Mouse (Mus musculus) liver, embryonic 14.5 days (tissue): Measurements from ENCODE around the gene Zbtb22. TPM values are rescaled to one million over a fixed set of nuclear protein-coding genes. Genes with fewer than 3 reads are reported as not detected.
A peak's percentile ranks its signal among the peaks of the same experiment; 100 is the strongest.
"Not testable (repeated sequence)": the region's sequence is repeated elsewhere in the genome, so short reads cannot be mapped to it uniquely, and the experiment has no call there.

ENCODE experiments used
- ATAC-seq: fragments of 200-750 bp; cut with Nextera tagmentation; 2 replicates; pipeline ENCODE4 v1.8.0; 2017; ENCODE audit warnings: moderate number of reproducible peaks, mild to moderate bottlenecking, moderate library complexity; ENCODE audit not compliant: insufficient read depth
- DNase-seq, 3 experiments: peaks; one replicate each; pipeline ENCODE4 v3.0.0-alpha.2; 2012 to 2013; ENCODE audit warnings: low read depth in 3 of 3, low spot score in 3 of 3
- H3K27ac ChIP-seq: fragments of 300-500 bp; sonication (generic); 2 replicates; pipeline ENCODE4 v1.5.1; 2014; ENCODE audit warnings: moderate library complexity, mild to moderate bottlenecking, control low read depth, inconsistent platforms
- H3K27me3 ChIP-seq: fragments of 300-500 bp; sonication (generic); 2 replicates; pipeline ENCODE4 v1.6.1; 2014; ENCODE audit warnings: mild to moderate bottlenecking, low read length, moderate library complexity; ENCODE audit not compliant: control insufficient read depth, insufficient read depth
- H3K36me3 ChIP-seq: fragments of 300-500 bp; sonication (generic); replicated peaks from 2 replicates; pipeline ENCODE4 v1.6.1; 2014; ENCODE audit warnings: low read depth; ENCODE audit not compliant: control insufficient read depth, insufficient read depth
- H3K4me1 ChIP-seq, 2 experiments: fragments of 200-500 bp in 1 of 2; fragments of 300-500 bp in 1 of 2; sonication (generic) in 1 of 2; replicated peaks; 2 replicates each; pipeline ENCODE4 v1.6.1; 2012 to 2014; ENCODE audit warnings: antibody characterized with exemption in 1 of 2, inconsistent platforms in 1 of 2, low read length in 1 of 2; ENCODE audit not compliant: control insufficient read depth in 2 of 2, insufficient read depth in 2 of 2
- H3K4me2 ChIP-seq: fragments of 300-500 bp; sonication (generic); 2 replicates; pipeline ENCODE4 v1.6.1; 2014; ENCODE audit warnings: low read depth, mild to moderate bottlenecking, control low read depth, moderate library complexity
- H3K4me3 ChIP-seq, 2 experiments: fragments of 200-500 bp in 1 of 2; fragments of 300-500 bp in 1 of 2; sonication (generic) in 1 of 2; 2 replicates each; pipeline ENCODE4 v1.5.1; 2012 to 2014; ENCODE audit warnings: low read depth in 2 of 2, low read length in 2 of 2, mild to moderate bottlenecking in 2 of 2, control low read depth in 1 of 2, inconsistent platforms in 1 of 2, moderate library complexity in 1 of 2; ENCODE audit not compliant: insufficient read depth in 1 of 2
- H3K9ac ChIP-seq: fragments of 300-500 bp; sonication (generic); replicated peaks from 2 replicates; pipeline ENCODE4 v1.6.1; 2014; ENCODE audit warnings: mild to moderate bottlenecking, control low read depth, moderate library complexity
- H3K9me3 ChIP-seq: fragments of 300-500 bp; sonication (generic); 2 replicates; pipeline ENCODE4 v1.6.1; 2016; ENCODE audit warnings: low read length, mixed read lengths; ENCODE audit not compliant: control insufficient read depth
- CTCF ChIP-seq: IDR thresholded peaks from 2 replicates; pipeline ENCODE4 v1.5.1; 2016; ENCODE audit warnings: antibody characterized with exemption, low read depth, control low read depth
- EP300 ChIP-seq: IDR thresholded peaks from 2 replicates; pipeline ENCODE4 v1.6.1; 2016; ENCODE audit warnings: antibody characterized with exemption, low read depth
- WGBS: fragments of 180-500 bp; shearing (Covaris S2); extraction: QIAGEN DNeasy Blood & Tissue Kit; methylation state at CpG from one replicate; pipeline ENCODE4 v1.1.7; 2014; ENCODE audit not compliant: insufficient replicate concordance; 5-methylcytosine and 5-hydroxymethylcytosine counted together
- polyA plus RNA-seq, 2 experiments: library from polyadenylated mRNA; depleted of rRNA in 1 of 2; stranded (reverse) in 1 of 2; unstranded in 1 of 2; fragments of >200 nt; fragmentation: Nextera tagmentation in 1 of 2; extraction: Ambion mirVana in 1 of 2; gene quantifications; 2 replicates each; pipeline versions ENCODE4 v1.2.1 to v1.2.3; 2012 to 2014

The Zbtb22 gene
- polyA plus RNA-seq, 2 experiments, result 4.8 to 12.1 TPM

DNA sequence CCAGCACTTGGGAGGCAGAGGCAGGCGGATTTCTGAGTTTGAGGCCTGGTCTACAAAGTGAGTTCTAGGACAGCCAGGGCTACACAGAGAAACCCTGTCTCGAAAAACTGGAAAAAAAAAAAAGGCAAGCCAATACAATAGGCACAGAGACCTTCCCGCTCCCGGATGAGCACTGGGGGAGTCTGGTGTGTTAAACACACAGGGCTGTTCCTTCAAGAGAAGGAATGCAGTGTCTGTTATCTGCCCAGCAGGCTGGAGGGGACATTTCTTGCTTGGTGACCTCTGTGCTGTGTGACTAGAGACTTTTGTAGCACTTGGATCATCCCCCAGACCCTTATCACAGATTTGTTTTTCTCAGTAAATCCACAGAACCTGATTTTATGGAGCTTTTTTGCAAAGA is 14.1 kb upstream of the Zbtb22 start:
- whole genome bisulfite sequencing, result 78% methylated on average over 4 of the region's 4 CpGs
- Histone ChIP-seq H3K4me3 (no peak overlapping the region), H3K27ac (no peak overlapping the region), H3K27me3 (no peaks in the 10 kb centered on the region), H3K36me3 (no peaks in the 10 kb centered on the region), H3K9me3 (no peaks in the 10 kb centered on the region), H3K4me1 (peaks cover 39 to 57% of the 10 kb centered on the region in 2 experiments), H3K4me2 (no peak overlapping the region), H3K9ac (no peak overlapping the region)
- no peak for TF ChIP-seq EP300
- no peak for TF ChIP-seq CTCF
- ATAC-seq (no peak), DNase-seq (no peak)

DNA sequence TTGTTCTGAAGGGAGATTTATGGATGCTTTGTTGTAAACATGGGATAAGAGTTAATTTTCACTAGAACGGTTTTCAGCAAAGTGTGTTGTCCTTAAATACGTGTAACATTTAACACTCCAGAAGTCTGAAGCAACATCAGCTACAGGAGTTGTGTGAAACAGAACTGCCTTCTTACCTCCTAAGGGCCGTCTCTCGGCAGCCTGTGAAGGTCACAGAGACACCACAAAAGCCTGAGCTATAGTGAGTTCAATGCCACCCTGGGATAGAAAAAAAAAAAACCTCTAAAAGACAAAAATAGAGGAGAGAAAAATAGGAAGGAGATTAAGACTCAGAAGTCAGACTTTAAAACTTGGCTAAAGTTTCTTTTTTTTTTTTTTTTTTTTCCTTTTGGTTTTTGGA is 13.6 kb upstream of the Zbtb22 start:
- no peak overlapping the region for H3K9ac ChIP-seq
- H3K36me3 ChIP-seq, result no peaks in the 10 kb centered on the region
- peaks cover 39 to 57% of the 10 kb centered on the region in 2 experiments for H3K4me1 ChIP-seq
- DNase-seq (no peak), ATAC-seq (no peak)
- no peaks in the 10 kb centered on the region for H3K9me3 ChIP-seq
- no peak overlapping the region for H3K4me3 ChIP-seq
- WGBS, result 62% methylated on average over 4 of the region's 4 CpGs
- H3K27ac ChIP-seq, result no peak overlapping the region
- no peaks in the 10 kb centered on the region for H3K27me3 ChIP-seq
- no peak for TF ChIP-seq CTCF
- TF ChIP-seq EP300, result no peak
- peak overlapping the region; percentile 36; the same call in 1 of the 2 replicates for H3K4me2 ChIP-seq

DNA sequence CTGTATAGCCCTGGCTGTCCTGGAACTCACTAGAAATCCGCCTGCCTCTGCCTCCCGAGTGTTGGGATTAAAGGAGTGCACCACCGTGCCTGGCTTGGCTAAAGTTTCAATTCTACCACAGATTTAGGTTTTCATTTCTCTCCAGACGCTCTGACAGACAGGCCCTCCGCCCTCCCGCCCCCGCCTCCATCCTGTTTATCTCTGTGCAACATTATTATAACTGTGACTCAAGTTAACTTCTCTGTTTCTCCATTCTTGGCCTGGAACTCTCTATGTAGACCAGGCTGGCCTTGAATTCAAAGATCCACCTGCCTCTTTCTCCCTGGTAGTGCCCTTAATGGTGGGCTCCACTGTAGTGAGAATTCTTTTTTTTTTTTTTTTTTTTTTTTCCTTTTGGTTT is 13.2 kb upstream of the Zbtb22 start:
- H3K4me3 ChIP-seq, result no peak overlapping the region

DNA sequence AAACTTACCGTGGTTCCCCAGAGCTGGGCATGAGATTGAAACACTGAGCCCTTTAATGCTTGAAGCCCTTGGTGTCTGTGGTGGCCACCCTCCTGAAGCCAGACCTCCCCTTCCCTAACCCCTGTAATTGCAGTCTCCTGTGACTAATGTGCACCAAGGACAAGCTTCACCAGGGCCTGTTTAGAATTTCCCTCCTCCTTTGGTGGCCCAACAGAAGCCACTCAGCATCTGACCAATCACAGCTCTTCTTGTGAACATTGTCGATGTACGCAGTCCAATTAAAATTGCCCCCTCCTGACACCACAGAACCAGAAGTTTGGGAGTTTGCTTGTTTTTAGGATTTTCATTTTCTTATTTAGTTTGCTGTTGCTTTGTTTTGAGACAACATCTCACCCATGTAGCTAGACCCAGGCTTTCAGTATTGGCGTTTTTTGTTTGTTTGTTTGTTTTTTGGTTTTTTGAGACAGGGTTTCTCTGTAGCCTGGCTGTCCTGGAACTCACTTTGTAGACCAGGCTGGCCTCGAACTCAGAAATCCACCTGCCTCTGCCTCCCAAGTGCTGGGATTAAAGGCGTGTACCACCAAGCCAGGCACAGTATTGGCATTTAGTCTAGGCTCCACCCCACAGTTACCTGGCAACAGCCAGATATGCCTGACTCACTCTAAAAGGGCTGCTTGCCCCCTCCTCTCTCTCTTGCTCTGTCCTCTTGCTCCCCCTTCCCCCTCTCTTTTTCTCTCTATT is 11.6 kb upstream of the Zbtb22 start:
- not testable (repeated sequence) for ATAC-seq, H3K36me3 ChIP-seq, H3K4me3 ChIP-seq, DNase-seq, H3K27me3 ChIP-seq, H3K9me3 ChIP-seq, H3K27ac ChIP-seq, H3K9ac ChIP-seq, H3K4me2 ChIP-seq
- WGBS, result 63% methylated on average over 6 of the region's 6 CpGs
- H3K4me1 ChIP-seq, result peaks cover 36 to 48% of the 10 kb centered on the region in 2 experiments

More for the DNA sequence above, 13.2 kb upstream of the Zbtb22 start:
- DNase-seq, result no peak
- Histone ChIP-seq H3K36me3 (no peaks in the 10 kb centered on the region), H3K4me2 (peak overlapping the region; percentile 36; the same call in 1 of the 2 replicates), H3K9ac (no peak overlapping the region), H3K9me3 (no peaks in the 10 kb centered on the region), H3K27ac (peak overlapping the region; percentile 60), H3K4me1 (peaks cover 38 to 54% of the 10 kb centered on the region in 2 experiments), H3K27me3 (no peaks in the 10 kb centered on the region)
- TF ChIP-seq EP300 (no peak), CTCF (no peak)
- no peak for ATAC-seq
- 17% methylated on average over 7 of the region's 7 CpGs for WGBS

DNA sequence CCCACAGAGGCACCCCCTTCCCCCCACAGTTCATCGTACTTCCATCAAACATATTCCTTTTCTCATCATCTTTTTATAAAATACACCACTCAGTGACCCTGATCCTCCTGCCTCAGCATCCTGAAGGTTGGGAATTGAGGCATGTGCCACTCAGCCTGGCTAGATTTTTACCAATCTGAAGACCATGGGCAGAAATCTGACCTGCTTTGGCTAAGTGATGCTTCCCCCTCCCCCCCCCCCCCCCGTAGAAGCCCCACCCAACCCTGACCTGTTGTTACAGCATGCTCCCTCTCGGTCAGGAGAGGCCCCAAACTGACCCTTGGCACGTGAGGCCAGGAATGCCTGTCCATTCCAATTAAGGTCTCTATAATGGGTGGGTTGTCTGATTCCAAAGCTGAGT is 10.9 kb upstream of the Zbtb22 start, which contains the start of gene Platr17:
Platr17 (plus strand) TSS at position 301 of the 400 bp plus-strand sequence.
- not testable (repeated sequence) for H3K27me3 ChIP-seq, H3K9ac ChIP-seq, H3K4me3 ChIP-seq, DNase-seq, H3K36me3 ChIP-seq, H3K4me2 ChIP-seq, ATAC-seq, H3K9me3 ChIP-seq, H3K27ac ChIP-seq
- 33% methylated on average over 3 of the region's 4 CpGs for WGBS
- peaks cover 30 to 40% of the 10 kb centered on the region in 2 experiments for H3K4me1 ChIP-seq
